Mouse (Mus musculus) layer of hippocampus, adult 9-11 months (tissue): ENCODE measurements around the gene Otogl.

Experiments used
- DNase-seq: peaks from one replicate; pipeline ENCODE4 v3.0.0; 2022

Gene Otogl

DNA sequence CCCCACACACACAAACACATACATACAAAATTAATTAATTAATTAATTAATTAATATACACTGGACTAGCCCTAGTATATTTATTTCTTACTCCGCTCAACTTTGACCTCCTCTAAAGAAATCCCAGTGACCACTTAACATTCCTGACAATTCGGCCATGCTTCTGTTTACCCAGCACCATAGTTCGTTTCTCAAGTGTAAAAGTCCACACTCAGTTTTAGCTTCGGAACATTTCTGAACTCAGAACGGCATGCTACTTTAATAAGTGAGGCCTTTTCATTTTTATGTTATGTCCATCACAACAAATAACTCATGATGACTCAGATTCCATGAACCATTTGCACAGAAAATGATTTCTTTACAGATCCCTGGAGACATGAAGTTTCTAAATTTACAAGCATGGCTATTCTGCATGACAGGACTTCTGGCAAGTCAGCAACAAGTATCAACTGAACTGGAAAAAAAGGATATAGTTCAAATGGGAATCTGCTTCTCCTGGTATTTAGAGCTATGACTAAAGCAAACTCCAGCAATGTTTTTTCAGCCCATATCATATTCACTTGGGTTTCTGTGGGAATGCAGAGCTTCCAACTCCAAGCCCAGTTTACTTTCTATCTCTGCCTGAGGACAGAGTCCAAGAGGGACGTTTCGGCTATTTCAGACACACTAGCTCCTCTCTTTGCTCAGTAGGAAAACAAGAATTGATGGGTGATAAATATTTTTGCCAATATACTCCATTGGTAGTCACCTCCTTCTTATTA is 6.5 kb downstream of the Otogl start:
- no peak for DNase-seq

DNA sequence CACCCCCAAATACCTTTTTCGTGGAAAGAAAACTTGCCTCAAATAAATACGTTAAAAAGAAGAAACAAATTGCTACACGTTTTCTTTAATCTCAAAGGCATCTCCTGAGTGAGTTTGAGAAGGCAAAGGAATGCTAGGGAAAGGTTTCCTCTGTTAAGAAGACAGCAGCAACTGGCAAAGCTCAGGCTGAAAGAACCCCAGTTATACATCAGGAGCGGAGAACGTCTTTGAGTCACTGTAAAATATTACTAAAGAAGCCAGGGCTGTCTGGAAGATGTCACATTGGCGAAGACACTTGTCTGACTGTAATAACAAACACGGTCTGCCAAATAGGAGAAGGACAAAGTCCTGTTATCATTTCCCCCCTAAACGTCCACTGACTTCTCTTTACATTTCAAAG is 10.0 kb downstream of the Otogl start:
- DNase-seq: no peak

DNA sequence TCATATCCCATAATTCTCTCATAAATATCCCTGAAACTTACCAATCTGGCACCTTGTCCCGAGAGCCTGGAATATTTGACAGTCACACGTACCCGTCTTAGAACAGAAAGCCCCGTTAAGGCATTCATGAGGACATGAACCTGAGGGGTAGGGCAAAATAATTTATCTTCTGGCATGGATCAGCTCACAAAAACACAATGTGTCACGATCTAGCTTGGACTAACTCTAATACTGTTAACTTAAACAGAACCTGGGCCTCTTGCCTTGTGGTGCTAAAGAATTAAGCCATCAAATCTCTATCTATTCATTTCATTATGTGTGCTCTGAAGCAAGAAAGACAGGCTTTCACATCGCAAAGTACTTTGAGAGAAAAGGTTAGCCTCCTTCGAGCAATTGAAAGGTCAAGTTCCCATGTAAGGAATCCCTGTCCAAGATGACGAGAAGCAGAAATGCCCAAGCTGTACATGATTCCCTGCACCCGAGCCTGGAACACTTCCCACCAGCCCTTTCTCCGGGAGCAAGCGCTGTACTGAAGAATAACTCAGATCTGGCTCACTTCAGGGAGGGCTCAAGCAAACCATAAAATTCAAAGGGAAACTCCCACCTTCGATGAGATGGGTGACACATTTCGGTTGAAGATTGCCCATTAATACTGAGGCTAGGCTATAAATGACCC is 10.6 kb downstream of the Otogl start:
- DNase-seq: no peak

DNA sequence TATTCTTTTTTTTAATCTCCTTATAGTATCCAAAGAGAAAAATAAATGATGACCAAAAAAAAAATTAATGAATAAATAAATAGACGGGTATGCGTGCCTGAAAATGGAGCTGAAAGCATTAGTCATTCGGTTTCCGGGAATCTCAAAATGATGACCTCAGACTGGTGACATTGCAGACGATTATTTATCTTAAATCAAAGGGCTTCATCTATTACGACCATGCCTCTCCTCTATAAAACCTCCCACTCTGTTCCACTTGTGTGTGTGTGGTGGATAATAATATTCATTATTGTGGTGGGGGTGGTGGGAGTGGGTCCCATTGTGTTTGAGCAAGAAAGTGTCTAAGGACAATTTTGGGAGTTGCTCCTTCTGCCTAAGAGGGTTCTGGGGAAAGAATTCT is 12.0 kb downstream of the Otogl start:
- no peak for DNase-seq

DNA sequence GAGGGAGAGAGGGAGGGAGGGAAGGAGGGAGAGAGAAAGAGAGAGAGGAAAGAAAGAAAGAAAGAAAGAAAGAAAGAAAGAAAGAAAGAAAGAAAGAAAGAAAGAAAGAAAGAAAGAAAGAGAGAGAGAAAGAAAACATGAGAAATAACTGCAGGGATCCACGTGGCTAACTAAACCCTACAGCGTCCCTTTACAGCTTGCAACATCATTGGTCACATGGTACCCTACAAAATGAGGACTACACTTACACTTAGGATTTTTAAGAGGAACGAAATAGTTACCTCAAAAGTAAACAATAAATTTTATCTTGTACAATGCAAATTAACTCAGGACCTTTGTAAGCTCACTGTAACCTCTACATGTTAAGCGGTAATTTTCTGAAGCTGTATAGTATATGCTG is 15.8 kb downstream of the Otogl start:
- DNase-seq: no peak

DNA sequence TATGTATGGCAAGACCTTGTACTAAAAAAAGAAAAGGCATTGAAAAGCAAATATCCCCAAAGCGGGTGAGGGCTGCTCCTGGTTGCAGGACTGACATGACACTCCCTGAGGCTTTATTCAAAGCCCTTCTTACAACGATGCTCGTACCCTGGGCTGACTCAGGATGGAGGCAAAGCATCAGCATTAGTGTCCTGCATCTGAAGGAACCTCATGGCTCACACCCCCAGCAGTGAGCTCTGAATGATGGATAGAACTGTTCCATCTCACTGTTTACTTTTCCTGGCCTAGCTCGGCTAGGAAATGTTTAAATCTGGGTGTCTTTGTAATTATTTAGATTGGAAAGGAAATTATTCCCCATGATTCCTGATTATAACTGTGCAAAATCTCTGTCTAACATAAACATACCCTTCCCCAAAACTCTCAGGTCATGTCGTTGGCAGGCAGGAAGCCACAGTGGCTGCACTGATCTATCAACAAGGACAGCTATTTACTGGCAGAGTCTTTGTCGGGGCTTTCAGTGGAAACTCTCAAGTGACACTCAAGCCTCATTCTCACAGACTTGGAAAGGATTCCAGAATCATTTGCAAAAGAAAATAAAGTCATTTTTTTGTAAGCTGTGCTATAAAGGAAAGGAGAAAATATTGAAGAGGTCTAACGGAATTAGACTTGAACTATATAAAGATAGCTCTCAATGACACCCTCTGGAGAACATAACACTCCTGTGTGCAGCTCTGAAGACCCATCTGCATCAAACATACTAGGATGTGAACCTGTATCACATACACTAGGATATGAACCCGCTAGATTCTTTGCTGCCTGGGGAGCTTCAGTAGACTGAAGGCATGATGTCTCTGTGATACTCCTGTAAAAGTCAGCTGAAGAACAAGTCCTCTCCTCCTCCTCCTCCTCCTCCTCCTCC is 17.0 kb downstream of the Otogl start:
- DNase-seq: no peak

DNA sequence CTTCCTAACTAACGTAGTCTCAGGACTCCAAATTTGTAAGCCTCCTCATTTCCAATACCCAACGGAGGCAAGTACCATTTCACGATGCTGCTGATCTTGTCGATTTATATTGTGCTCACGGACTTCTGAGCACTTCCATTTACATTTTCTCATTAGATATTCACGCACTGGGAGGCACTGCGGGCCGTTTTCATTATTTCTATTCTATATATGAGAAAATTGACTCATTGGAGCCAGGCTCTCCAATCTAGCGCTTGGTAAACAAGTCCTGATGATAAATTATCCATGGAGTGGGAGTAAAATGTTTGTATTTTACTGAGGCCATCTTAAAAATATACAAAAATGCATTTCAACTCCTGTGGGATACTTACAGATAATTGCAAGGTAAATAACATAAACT is 21.5 kb downstream of the Otogl start:
- DNase-seq: no peak

DNA sequence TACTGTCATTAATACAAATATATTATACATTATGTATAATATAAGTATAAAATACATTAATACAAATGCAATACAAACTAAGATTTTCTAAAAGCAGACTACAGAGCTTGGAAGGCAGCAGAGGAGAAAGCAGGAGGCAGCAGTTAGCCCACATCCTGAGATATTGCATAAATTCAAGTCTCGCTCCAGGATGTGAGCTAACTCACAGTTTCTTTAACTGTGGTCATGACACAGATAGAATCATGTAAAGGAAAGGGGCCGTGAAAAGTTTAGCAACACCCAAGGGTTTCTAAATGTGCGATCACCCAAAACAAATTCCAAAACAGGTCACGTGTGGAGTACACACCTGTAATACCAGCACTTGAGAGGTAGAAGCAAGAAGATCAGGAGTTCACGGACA is 39.4 kb downstream of the Otogl start:
- no peak for DNase-seq

DNA sequence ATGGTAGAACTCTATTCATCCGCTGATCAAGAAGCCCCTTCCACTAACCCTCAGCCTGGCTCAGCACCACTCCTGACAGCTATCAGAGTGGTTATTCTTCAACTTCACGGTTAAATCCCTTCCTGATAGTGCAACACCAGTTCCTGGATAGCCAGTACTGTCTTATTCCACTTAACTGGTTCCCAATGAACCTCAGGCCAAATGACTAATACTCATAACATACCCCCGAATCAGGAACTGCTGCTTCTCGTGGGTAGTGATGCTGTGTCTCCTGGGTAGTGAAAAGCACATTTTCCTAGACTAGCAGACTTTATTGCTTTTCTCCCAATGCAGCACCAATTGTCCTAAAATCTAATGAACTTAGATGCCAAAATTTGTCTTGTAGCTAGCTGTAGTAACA is 39.8 kb downstream of the Otogl start:
- DNase-seq: no peak

DNA sequence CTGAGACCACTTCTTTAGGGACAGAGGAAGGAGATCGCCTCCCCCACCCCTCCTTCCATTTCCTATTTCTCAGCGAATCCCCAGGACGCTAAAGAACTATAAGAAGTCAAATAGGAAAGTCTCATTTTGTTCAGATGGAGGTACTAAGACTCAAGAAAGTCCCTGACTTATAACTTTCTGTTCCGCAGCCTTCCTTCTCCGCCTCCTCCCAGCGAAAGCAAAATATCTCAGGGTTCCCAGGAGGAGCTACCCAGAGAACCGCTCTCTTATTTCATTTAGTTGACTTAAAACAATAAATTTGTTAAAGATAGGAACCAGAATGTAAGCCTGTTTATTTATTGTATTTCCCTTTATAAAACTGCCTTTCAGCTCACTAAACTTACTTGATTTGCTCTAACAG is 41.4 kb downstream of the Otogl start:
- DNase-seq: no peak

DNA sequence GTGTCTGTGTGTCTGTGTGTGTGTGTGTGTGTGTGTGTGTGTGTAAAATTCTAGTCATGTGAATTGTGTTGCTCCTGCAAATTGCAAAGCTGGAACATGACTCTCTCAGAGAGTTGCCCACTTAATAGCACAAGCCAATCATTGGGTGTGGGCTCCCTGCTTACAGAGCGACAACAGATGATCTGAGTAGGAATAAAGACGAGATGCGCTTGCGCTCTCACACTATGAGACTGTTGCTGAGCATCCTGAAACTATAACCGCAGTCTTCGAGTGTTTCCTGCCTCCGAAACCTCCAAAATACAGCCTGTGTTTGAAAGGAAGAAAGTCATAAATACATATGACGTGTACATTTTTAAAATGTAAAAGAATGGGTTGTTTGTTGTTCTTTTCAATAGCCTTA is 43.0 kb downstream of the Otogl start:
- no peak for DNase-seq

DNA sequence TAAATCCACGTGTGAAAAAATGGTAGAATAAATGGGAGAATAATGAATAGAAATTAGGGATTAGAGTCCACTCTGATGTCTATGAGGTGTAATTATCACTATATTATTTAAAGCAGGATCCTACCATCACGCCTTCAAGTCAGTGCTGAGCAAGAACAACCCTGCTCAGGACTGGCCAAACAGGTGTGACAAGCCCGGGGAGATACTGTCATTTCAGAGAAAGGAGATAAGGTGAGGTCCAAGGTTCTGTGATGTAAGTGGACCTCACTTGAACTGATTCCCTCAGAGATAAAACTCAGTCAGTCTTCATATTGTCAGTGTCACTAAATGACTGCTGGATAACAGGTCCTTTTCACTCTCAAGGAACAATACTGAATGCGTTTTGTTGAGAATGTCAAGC is 44.5 kb downstream of the Otogl start:
- no peak for DNase-seq

DNA sequence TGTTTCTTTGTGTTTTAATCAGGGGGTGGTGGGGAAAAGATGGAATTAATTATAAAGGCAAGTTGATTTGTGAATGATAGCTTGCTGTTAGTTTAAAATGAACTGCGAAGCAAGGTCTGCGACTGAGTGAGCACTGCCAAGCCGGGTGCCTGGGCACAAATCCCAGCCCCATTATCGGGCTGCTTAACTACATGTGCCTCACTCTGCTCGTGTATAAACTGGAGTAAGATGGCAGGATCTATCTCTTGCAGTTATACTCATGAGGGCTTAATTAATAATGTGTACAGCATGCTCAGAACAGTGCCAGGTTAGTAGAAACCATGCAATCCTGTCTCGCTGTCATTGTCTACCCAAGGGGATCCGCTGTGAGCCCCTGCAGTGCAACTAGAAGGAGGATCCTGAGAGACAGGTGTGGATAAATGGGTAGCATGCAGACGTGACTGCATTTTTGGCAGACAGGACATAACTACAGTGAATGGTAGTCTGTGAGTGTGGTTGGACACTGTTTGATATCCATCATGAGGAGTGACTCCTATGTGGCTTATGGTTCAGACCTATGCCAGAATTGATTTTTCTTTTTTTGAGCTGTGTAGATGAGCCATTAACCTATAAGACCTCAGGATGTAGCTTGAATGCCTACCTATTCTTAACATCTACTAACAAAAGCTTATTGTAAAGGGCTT is 51.6 kb downstream of the Otogl start:
- peak; percentile 5 for DNase-seq

DNA sequence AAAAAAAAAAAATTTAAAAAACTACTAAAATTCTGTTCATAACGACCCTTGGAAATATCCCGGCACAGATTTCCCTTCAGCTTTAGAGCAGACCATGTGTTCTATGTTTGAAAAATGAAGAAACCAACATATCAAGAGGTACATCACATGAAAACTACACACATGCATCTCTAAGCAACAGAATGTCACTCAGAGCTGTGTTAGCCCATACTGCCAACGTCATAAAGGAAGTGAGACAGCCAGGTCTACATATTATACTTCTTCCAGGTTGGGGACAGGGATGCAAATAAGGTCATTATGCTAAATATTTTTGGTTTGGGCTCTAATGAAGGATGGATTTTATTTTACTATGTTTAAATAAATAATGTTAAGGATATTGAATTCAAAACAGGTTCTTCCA is 52.7 kb downstream of the Otogl start:
- no peak for DNase-seq

DNA sequence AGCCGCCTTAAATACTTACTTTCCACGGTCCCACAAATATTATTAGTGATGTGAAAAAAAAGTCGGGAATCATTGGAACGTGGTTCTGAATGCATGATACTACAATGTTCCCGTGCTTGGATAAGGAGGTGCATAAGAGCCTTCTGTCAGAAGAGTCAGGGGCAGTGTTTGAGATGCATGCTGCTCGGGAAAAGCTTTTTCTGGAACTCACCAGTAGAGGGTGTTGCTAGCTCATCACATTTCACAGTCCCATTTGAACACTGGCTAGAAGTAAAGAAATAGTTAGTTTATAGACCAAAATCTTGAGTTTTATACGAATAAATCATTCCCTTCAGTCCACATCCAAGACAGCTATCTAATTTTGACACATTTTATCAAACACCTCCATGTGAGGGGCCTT is 53.2 kb downstream of the Otogl start:
- peak; percentile 11 for DNase-seq

DNA sequence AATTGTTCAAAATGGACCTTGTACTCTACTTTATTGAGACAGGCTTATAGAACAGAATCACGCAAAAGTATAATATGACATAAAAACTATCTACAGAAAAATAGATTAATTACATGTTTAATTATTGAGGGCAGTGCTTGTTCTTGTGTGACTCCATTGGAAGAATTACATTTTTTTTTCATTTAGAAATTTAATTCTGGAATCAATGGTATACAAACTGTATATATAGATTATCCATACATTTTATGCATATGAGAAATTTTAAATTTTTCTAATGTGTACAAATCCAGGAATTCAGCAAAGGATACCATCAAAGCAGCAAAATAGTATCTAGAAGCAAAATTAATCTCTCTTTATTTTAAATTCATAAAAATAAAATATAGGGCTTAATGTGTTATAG is 67.0 kb downstream of the Otogl start:
- DNase-seq: no peak

DNA sequence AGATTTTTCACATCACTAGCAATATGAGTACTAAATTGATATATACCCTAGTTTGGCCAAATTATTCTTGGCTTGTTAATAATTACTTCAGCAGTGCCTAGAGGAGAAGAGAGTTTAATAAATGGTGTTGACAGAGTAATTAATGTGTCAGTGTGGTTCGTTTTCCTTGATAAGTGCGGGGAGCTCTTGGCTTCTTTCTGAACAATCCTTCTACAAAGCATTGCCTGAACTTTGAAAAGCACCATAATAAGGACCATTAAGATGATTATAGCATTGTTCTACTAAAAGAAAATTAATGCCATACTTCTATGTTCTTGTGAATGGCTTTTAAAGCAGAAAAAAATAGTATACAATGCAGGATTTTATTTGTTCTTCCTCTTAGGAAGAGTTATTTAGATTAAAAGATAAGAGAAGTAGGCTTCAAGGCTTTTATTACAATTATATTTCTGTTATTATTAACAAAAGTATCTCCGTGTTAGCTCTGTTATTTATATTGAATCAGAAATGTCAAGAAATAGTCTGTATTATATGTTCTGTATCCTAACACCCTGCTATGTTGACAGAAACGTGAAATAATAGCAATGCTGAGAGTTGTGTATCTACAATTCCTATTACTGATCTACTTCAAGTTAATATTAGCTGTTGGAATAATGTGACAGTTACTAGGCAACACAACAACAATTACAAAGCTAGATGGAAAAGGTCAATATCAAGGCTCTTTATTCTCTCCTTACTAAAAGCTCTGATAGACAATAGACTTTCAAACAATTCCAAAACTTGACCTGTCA is 77.3 kb downstream of the Otogl start:
- no peak for DNase-seq

DNA sequence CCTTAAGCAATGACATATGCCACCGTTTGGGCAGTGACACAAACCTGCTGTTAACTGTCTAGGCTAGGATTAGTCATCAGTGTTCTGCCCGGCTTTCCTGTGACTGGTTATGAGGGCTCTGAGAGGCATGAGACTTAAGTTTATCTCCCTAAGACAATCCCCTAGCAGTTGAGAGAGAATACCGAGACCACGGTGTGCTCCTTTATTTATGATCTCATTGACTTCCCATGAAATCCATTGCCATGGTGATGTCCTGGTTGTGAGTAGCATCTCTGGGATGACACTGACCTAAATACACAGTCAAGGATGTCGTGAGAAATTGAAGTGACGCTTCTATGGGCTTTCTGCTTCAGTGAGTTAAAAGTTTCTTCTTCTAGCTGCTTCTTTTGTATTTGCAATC is 82.8 kb downstream of the Otogl start:
- no peak for DNase-seq

DNA sequence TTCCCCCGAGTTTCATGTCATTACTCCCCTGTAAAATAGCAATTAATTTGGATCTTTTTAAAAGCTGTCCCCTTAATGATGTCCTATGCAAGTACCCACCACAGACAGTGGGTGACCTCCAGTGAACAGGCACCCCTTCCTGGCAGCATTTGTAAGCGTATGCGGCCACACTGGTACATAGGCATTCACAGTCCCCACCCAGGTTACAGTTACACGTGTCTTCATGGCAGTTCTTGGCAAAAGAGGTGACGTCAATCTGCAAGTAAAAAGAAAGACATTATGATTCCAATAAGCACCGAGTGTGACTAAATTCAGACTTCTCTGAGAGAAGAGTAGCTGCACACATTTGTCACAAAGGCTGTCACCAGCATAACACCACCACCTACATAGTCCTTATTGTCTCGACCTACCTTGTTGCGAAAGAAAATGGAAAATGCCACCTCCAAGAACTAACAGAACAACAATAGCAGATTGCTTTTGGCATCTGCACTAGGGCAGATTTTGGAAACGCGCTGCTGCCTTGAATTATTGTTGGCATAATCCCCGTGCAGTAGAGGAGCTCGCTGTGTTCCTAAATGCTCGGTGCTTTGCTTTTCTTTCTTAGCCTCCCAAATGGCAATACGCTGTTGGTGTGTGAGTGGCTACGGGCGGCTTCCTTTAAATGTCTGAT is 98.0 kb downstream of the Otogl start:
- peak; percentile 24 for DNase-seq

DNA sequence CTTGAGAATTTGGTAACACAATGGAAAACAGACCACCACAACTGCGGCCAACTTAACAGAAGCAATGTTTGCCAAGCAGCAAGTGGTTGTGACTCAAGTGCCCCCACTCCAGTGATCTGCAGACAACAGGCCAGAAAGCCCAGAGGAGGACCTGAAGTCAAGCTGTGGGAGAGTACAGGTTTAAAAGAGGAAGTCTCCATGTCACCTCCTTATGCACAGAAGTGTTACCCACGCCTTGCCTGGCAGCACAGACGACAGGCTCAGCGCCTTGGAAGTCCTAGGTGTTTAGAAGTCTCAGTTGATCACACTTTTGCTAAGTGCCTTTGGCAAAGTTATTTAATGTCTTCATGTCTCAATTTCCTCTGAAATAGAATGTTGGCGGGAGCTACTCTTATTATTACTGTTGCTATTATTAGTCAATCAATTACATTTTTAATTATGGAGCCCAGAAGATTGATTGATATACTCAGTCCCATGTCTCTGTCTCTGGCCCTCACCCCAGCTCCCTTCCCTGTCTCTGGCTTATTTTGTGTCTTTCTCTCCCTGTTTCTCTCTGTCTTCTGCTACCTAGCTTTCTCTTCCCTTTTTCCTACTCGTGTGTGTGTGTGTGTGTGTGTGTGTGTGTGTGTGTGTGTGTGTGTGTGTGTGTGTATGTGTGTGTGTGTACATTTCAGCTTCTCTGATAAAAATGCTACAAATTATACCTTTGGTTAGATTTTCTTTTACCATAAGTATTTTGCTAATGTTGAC is 101.1 kb downstream of the Otogl start:
- no peak for DNase-seq

DNA sequence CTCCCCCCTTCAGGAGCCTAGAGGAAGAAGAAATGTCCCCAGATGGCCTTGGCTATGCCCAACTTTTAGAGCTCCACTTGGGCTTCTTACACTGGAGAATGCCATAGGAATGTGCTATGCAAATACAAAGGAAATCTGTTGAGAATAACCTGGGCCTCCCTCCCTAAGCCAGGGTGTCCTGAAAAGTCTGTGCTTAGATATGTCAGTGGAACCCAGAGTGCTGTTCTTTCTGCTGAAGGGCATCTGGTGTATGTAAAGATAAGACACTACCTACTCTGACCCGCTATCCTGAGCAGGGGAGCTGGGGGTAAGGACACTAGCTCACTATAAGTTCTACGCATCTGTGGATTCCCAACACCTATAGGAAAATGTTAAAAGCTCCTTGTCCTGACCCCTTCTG is 106.7 kb downstream of the Otogl start:
- no peak for DNase-seq
